Mouse (Mus musculus) heart, embryonic 13.5 days (tissue): ENCODE measurements around the gene 4930402H24Rik. TPM values are rescaled to one million over a fixed set of nuclear protein-coding genes. Genes with fewer than 3 reads are reported as not detected.
A peak's percentile ranks its signal among the peaks of the same experiment; 100 is the strongest.
"Not testable (repeated sequence)": the region's sequence is repeated elsewhere in the genome, so short reads cannot be mapped to it uniquely, and the experiment has no call there.

Experiments
- ATAC-seq: fragments of 200-750 bp; cut with Nextera tagmentation; 2 replicates; pipeline ENCODE4 v1.8.0; 2017; ENCODE audit warnings: moderate TSS enrichment; ENCODE audit not compliant: insufficient number of reproducible peaks, low FRiP score, low TSS enrichment; ENCODE audit errors: extremely low read depth
- H3K27ac ChIP-seq: fragments of 300-500 bp; sonication (generic); replicated peaks from 2 replicates; pipeline ENCODE4 v1.5.1; 2015; ENCODE audit warnings: moderate library complexity, mild to moderate bottlenecking, inconsistent platforms
- H3K27me3 ChIP-seq: fragments of 300-500 bp; sonication (generic); replicated peaks from 2 replicates; pipeline ENCODE4 v1.6.1; 2015; ENCODE audit warnings: mild to moderate bottlenecking, inconsistent platforms
- H3K36me3 ChIP-seq: fragments of 300-500 bp; sonication (generic); 2 replicates; pipeline ENCODE4 v1.6.1; 2015; ENCODE audit warnings: mild to moderate bottlenecking, inconsistent platforms
- H3K4me1 ChIP-seq: fragments of 300-500 bp; sonication (generic); 2 replicates; pipeline ENCODE4 v1.6.1; 2015; ENCODE audit warnings: inconsistent platforms
- H3K4me2 ChIP-seq: fragments of 300-500 bp; sonication (generic); 2 replicates; pipeline ENCODE4 v1.6.1; 2015; ENCODE audit warnings: inconsistent platforms, mild to moderate bottlenecking, moderate library complexity
- H3K4me3 ChIP-seq: fragments of 300-500 bp; sonication (generic); 2 replicates; pipeline ENCODE4 v1.5.1; 2015; ENCODE audit warnings: moderate library complexity, mild to moderate bottlenecking, inconsistent platforms
- H3K9ac ChIP-seq: fragments of 300-500 bp; sonication (generic); 2 replicates; pipeline ENCODE4 v1.6.1; 2015; ENCODE audit warnings: inconsistent platforms, mild to moderate bottlenecking, moderate library complexity
- H3K9me3 ChIP-seq: fragments of 300-500 bp; sonication (generic); 2 replicates; pipeline ENCODE4 v1.6.1; 2016; ENCODE audit warnings: inconsistent platforms
- WGBS: fragments of 180-500 bp; shearing (Covaris S2); methylation state at CpG from one replicate; pipeline ENCODE4 v1.1.7; 2015; ENCODE audit warnings: mixed read lengths; 5-methylcytosine and 5-hydroxymethylcytosine counted together
- polyA plus RNA-seq: library from polyadenylated mRNA; unstranded; fragments of >200 nt; fragmentation: Nextera tagmentation; extraction: Ambion mirVana; gene quantifications from 2 replicates; pipeline ENCODE4 v1.2.1, GENCODE M21; 2015

The 4930402H24Rik gene
- polyA plus RNA-seq, 1 experiment from 2014 or later = 44.5 TPM

DNA sequence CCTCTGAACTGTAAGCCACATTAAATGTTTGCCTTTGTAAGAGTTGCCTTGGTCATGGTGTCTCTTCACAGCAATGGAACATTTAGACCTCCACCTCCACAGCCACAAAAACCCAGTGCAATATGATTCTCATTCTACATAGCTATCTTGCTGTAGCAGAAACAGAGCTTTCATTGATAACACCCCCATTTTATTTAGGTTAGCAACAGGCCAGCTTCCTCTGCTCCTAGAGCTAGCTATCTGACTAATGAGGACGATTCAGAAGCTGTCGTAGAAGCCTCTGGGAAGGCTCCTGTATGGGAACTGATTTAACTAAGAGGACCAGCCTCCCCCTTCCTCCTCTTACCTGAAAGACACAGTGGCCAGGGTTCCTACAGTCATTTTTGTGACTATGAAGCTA, 74.2 kb downstream of the 4930402H24Rik start:
- Histone ChIP-seq H3K36me3 (peaks cover 58% of the 10 kb centered on the region), H3K4me3 (no peak overlapping the region), H3K9ac (no peak overlapping the region), H3K4me2 (no peak overlapping the region), H3K27ac (peak overlapping the region; percentile 57), H3K27me3 (no peaks in the 10 kb centered on the region), H3K4me1 (peaks cover 23% of the 10 kb centered on the region), H3K9me3 (no peaks in the 10 kb centered on the region)
- 42% methylated on average over 2 of the region's 2 CpGs for WGBS
- no peak for ATAC-seq

DNA sequence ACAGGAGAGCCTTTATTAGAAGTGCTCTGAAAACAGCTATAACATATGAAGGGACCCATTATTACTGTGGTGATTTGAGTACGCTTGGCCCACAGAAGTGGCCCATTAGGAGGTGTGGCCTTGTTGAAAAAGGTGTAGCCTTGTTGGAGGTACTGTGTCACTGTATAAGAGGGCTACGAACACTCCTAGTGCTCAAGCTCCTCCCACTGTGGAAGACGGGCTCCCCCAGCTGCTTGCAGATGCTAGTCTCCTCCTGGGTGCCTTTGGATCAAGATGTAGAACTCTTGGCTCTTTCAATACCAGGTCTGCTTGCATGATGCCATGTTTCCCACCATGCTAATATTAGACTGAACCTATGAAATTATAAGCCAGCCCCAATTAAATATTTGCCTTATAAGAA, 76.0 kb downstream of the 4930402H24Rik start:
- Histone ChIP-seq H3K9me3 (no peaks in the 10 kb centered on the region), H3K4me1 (peaks cover 23% of the 10 kb centered on the region), H3K27me3 (no peaks in the 10 kb centered on the region), H3K4me3 (no peak overlapping the region), H3K4me2 (no peak overlapping the region), H3K36me3 (peaks cover 55% of the 10 kb centered on the region), H3K9ac (no peak overlapping the region), H3K27ac (no peak overlapping the region)
- 87% methylated on average over 3 of the region's 3 CpGs for WGBS
- ATAC-seq = no peak

DNA sequence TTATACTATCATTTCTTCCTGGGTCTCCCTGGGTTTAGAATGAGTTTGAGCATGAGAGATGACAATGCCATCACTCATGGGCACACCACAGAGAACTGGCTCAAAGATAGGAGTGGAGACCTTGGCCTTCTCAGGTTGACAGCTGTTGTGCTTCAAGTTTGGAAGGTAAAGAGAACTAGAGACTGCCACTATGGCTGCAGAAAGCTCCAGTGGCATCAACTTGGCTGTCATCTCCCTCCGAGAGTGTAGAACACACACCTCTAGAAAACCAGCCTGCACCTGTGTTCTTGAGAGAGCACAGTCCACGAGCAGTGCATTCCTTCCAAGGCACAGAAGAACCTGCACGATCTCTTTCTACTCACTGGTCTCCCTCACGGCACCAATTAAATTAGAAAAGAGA, 76.7 kb downstream of the 4930402H24Rik start:
- Histone ChIP-seq H3K4me2 (no peak overlapping the region), H3K4me3 (no peak overlapping the region), H3K27me3 (no peaks in the 10 kb centered on the region), H3K9me3 (no peaks in the 10 kb centered on the region), H3K9ac (no peak overlapping the region), H3K27ac (no peak overlapping the region), H3K36me3 (peaks cover 49% of the 10 kb centered on the region), H3K4me1 (peaks cover 23% of the 10 kb centered on the region)
- ATAC-seq = no peak
- 86% methylated on average over 4 of the region's 4 CpGs for WGBS

DNA sequence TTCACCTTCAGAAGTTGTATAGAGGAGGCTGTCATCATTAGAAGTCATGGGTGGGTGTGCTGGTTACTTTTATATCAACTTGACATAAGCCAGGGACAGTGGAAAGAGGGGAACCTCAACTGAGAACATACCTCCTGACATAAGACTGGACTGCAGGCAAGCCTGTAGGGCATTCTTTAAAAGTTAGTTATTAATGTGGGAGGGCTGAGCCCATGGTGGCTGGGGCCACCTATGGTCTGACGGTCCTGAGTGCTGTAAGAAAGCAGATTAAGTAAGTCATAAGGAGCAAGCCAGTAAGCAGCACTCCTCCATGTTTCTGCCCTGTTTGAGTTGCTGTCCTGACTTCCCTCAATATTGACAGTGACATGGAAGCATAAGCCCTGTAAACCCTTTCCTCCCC, 77.5 kb downstream of the 4930402H24Rik start:
- 67% methylated on average over 1 of the region's 1 CpGs for WGBS
- Histone ChIP-seq H3K27me3 (no peaks in the 10 kb centered on the region), H3K9me3 (no peaks in the 10 kb centered on the region), H3K36me3 (peaks cover 54% of the 10 kb centered on the region), H3K4me2 (no peak overlapping the region), H3K9ac (no peak overlapping the region), H3K4me3 (no peak overlapping the region), H3K27ac (0 out of 2 replicates have a peak overlapping the region, but pooled peaks have one; percentile 20), H3K4me1 (peaks cover 21% of the 10 kb centered on the region)
- no peak for ATAC-seq

DNA sequence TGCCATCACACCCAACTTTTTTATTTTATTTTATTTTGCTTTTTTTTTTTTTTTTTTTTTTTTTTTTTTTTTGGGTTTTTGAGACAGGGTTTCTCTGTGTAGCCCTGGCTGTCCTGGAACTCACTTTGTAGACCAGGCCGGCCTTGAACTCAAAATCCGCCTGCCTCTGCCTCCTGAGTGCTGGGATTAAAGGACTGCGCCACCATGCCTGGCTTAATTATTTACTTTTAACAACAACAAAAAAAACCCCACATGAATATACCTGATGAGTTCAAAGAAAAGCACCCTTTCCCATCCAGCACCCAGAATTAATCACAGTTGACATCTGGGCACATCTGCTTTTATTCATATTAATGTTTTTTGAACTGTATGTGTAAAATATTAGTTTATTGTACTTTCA, 78.1 kb downstream of the 4930402H24Rik start:
- not testable (repeated sequence) for ATAC-seq, H3K4me3 ChIP-seq, H3K9ac ChIP-seq, H3K27ac ChIP-seq, H3K4me2 ChIP-seq, H3K27me3 ChIP-seq, H3K9me3 ChIP-seq
- H3K36me3 ChIP-seq = peaks cover 54% of the 10 kb centered on the region
- H3K4me1 ChIP-seq = peaks cover 18% of the 10 kb centered on the region
- 93% methylated on average over 3 of the region's 3 CpGs for WGBS

DNA sequence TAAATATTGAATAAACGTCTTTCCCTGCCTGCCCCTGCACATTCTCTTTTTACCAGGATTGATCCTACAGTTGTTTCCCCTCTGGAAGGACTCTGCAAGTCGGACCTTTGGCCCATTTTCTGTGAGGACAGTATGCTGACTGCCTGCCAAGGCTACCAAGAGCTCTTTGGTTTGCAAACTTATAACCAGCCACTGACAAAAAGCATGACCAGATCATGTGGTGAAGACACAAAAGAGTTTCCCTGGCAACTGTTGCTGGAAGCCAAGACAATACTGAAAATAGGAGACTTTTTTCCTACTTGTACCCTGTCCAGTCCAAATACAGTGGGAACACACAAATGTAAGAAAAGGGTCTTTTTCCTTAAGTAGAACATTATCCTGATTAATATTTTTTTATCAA, 78.8 kb downstream of the 4930402H24Rik start:
- Histone ChIP-seq H3K4me1 (peaks cover 12% of the 10 kb centered on the region), H3K36me3 (peaks cover 56% of the 10 kb centered on the region), H3K27ac (no peak overlapping the region), H3K9ac (no peak overlapping the region), H3K4me3 (no peak overlapping the region), H3K4me2 (no peak overlapping the region), H3K27me3 (no peaks in the 10 kb centered on the region), H3K9me3 (no peaks in the 10 kb centered on the region)
- 51% methylated on average over 2 of the region's 2 CpGs for WGBS
- ATAC-seq = no peak

DNA sequence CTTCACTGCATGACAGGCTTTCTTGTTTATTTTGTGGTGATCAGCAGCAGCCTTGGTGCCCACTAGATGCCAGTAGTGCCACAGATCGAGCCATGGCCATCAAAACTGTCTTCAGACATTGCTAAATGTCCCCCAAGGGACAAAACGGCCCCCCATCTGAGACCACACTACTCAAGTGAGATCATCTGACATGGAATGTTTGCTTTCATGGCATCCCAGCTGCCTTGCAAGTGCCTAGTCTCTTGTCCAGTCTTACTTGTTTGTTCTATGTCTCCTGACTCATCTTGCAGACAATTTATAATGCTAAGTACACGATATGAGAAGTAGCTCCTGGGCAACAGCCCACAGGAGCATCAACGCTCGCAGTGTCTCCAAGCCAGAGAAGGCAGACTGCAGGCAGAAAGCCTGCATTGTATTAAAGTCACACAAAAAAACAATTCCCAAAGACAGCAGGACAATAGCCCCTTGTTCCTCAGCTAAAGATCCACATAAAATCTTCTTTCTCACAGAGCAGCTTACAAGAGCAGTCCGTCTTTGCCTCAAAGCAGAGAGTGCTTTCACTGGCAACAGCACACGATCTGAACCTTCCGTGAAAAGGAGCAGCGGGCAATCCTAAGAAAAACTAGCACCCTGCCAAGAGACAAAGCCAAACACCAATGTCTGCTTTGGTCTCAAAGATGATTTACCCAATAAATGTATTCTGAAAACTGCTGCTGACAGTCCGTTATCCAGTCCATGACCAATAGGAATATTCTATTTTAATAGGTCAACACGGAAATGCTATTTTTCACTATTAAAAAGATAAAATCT, 87.2 kb downstream of the 4930402H24Rik start:
- peaks cover 5% of the 10 kb centered on the region; the same call in 1 of the 2 replicates for H3K4me1 ChIP-seq
- WGBS = 70% methylated on average over 11 of the region's 11 CpGs
- no peak overlapping the region for H3K27ac ChIP-seq
- H3K4me2 ChIP-seq = no peak overlapping the region
- no peaks in the 10 kb centered on the region for H3K9me3 ChIP-seq
- H3K36me3 ChIP-seq = peaks cover 74% of the 10 kb centered on the region
- H3K27me3 ChIP-seq = no peaks in the 10 kb centered on the region
- no peak overlapping the region for H3K9ac ChIP-seq
- no peak overlapping the region for H3K4me3 ChIP-seq
- no peak for ATAC-seq

DNA sequence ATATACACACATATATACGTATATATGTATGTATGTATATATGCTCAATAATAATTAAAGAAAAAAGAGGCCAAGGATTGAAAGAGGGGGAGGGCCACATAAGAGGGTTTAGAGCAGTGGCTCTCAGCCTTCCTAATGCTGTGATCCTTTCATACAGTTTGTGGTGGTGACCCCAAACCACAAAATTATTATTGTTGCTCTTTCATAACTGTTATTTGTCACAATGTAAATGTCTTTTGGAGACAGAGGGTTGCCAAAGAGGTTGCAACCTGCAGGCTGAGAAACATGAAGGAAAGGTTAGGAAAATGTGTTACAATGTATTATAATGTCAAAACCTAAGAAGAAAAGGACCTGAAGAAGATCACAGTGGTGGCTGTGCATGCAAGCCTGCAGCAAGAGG, 88.3 kb downstream of the 4930402H24Rik start:
- Histone ChIP-seq H3K9me3 (no peaks in the 10 kb centered on the region), H3K4me3 (no peak overlapping the region), H3K36me3 (peaks cover 85% of the 10 kb centered on the region), H3K4me1 (peaks cover 5% of the 10 kb centered on the region; the same call in 1 of the 2 replicates), H3K27ac (no peak overlapping the region), H3K9ac (no peak overlapping the region), H3K4me2 (no peak overlapping the region), H3K27me3 (no peaks in the 10 kb centered on the region)
- ATAC-seq = no peak
- WGBS = 95% methylated on average over 1 of the region's 1 CpGs

DNA sequence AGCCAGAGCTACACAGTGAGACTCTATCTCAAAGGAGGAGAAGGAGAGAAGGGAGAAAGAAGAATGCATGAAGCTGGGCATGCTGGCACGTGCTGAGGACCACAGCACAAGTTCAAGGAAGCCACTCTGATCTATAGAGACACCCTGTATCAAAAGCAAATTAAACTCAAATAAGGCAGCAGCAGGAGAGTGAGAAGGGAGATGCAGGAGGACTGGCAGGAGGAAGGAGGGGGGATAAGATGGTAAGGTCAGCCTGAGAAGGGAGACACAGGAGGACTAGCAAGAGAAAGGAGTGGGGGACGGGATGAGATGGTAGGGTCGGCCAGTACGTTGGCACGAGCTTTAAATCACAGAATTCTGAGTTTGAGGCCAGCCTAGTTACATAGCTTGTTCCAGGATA, 90.0 kb downstream of the 4930402H24Rik start:
- ATAC-seq = no peak
- no peak overlapping the region for H3K4me2 ChIP-seq
- no peaks in the 10 kb centered on the region for H3K27me3 ChIP-seq
- no peak overlapping the region for H3K27ac ChIP-seq
- H3K36me3 ChIP-seq = peaks cover 89% of the 10 kb centered on the region
- no peak overlapping the region for H3K4me3 ChIP-seq
- no peak overlapping the region for H3K9ac ChIP-seq
- no peaks in the 10 kb centered on the region for H3K9me3 ChIP-seq
- peaks cover 5% of the 10 kb centered on the region; the same call in 1 of the 2 replicates for H3K4me1 ChIP-seq
- 82% methylated on average over 5 of the region's 5 CpGs for WGBS

DNA sequence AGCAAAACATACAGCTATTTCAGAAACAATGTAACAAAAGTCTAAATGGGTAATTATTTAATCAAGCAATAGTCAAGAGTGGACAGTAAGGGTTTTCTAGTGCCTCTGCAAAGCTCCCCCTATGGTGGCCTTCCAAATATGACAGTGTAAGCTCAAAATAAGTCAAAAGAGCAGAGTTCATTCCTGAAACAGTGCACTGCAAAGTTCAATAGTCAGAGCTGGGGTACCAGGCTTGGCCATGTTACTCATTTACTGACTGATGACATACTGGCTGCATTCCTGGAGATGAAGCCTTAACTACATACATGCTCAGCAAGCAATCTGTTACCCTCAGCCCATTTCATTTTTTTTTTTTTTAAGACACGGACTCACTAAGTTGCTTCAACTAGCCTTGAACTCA, 91.7 kb downstream of the 4930402H24Rik start:
- no peaks in the 10 kb centered on the region for H3K27me3 ChIP-seq
- peaks cover 87% of the 10 kb centered on the region for H3K36me3 ChIP-seq
- no peak for ATAC-seq
- H3K4me1 ChIP-seq = peaks cover 5% of the 10 kb centered on the region; the same call in 1 of the 2 replicates
- no peaks in the 10 kb centered on the region for H3K9me3 ChIP-seq
- H3K9ac ChIP-seq = no peak overlapping the region
- 90% methylated on average over 1 of the region's 1 CpGs for WGBS
- H3K27ac ChIP-seq = no peak overlapping the region
- H3K4me3 ChIP-seq = no peak overlapping the region
- H3K4me2 ChIP-seq = no peak overlapping the region

DNA sequence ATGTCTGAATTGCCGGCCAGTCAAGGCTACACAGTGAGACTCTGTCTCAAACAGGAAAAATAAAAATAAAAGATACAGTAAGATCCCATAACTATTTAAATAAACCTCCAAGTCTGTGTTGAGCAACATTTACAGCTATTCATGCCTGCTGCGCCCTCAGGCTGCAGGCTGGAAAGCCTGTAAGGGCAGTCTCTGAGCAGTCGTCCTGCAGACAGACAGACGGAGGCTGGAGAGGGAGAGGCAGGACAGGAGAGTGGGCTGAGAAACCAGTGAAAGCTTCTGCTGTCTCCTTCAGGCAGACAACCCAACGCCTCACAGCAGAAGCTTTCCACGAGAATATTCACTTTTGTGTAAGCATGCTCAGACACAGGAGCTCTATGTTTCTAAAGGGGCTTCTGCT, 92.5 kb downstream of the 4930402H24Rik start:
- H3K36me3 ChIP-seq = peaks cover 87% of the 10 kb centered on the region
- 78% methylated on average over 6 of the region's 6 CpGs for WGBS
- no peaks in the 10 kb centered on the region for H3K9me3 ChIP-seq
- no peak overlapping the region for H3K4me3 ChIP-seq
- no peaks in the 10 kb centered on the region for H3K27me3 ChIP-seq
- no peak overlapping the region for H3K9ac ChIP-seq
- H3K4me1 ChIP-seq = peaks cover 5% of the 10 kb centered on the region; the same call in 1 of the 2 replicates
- no peak overlapping the region for H3K27ac ChIP-seq
- no peak overlapping the region for H3K4me2 ChIP-seq
- no peak for ATAC-seq

DNA sequence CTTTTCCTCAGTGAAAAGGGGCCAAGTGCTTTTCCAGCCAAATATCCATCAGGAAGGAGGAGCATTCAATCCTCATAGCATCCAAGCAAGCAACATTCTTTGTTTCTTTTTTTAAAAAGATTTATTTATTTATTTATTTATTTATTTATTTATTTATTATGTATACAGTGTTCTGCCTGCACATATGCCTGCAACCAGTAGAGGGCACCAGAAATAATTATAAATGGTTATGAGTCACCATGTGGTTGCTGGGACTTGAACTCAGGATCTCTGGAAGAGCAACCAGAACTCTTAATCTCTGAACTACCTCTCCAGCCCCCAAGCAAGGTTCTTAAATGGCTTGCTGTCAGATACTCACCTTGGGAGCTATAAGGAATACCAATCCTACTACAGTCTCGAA, 93.7 kb downstream of the 4930402H24Rik start:
- no peak overlapping the region for H3K4me3 ChIP-seq
- no peaks in the 10 kb centered on the region for H3K9me3 ChIP-seq
- H3K4me2 ChIP-seq = no peak overlapping the region
- WGBS = 82% methylated on average over 1 of the region's 1 CpGs
- H3K4me1 ChIP-seq = peaks cover 5% of the 10 kb centered on the region; the same call in 1 of the 2 replicates
- no peak overlapping the region for H3K27ac ChIP-seq
- ATAC-seq = no peak
- no peak overlapping the region for H3K9ac ChIP-seq
- H3K27me3 ChIP-seq = no peaks in the 10 kb centered on the region
- peaks cover 90% of the 10 kb centered on the region for H3K36me3 ChIP-seq
